Mouse (Mus musculus) limb, embryonic 11.5 days (tissue): ENCODE measurements at regions not wholly inside any gene's neighbourhood (a gene's known extent, or its start where the extent isn't known, plus 50 kb on each side); places are given as distances from the start of the nearest gene placed in this dataset.
A peak's percentile ranks its signal among the peaks of the same experiment; 100 is the strongest.

Experiments
- ATAC-seq: fragments of 200-750 bp; cut with Nextera tagmentation; 2 replicates; pipeline ENCODE4 v1.8.0; 2017; ENCODE audit warnings: low read depth; ENCODE audit not compliant: insufficient number of reproducible peaks, low FRiP score, low TSS enrichment
- DNase-seq: peaks from one replicate; pipeline ENCODE4 v3.0.0-alpha.2; 2015; ENCODE audit warnings: low spot score
- H3K27ac ChIP-seq: fragments of 300-500 bp; sonication (generic); replicated peaks from 2 replicates; pipeline ENCODE4 v1.5.1; 2014; ENCODE audit warnings: low read depth, mild to moderate bottlenecking, low read length
- H3K27me3 ChIP-seq: fragments of 300-500 bp; sonication (generic); 2 replicates; pipeline ENCODE4 v1.6.1; 2014; ENCODE audit warnings: mild to moderate bottlenecking, low read length, mixed read lengths; ENCODE audit not compliant: control insufficient read depth, insufficient read depth
- H3K36me3 ChIP-seq: fragments of 300-500 bp; sonication (generic); 2 replicates; pipeline ENCODE4 v1.6.1; 2014; ENCODE audit warnings: mild to moderate bottlenecking, low read length, moderate library complexity, mixed read lengths; ENCODE audit not compliant: control insufficient read depth, insufficient read depth
- H3K4me1 ChIP-seq: fragments of 300-500 bp; sonication (generic); 2 replicates; pipeline ENCODE4 v1.6.1; 2014; ENCODE audit warnings: low read length, mixed read lengths; ENCODE audit not compliant: control insufficient read depth, insufficient read depth
- H3K4me2 ChIP-seq: fragments of 300-500 bp; sonication (generic); 2 replicates; pipeline ENCODE4 v1.6.1; 2014; ENCODE audit warnings: low read depth, mild to moderate bottlenecking, moderate library complexity; ENCODE audit not compliant: severe bottlenecking
- H3K4me3 ChIP-seq: fragments of 300-500 bp; sonication (generic); 2 replicates; pipeline ENCODE4 v1.5.1; 2014; ENCODE audit warnings: low read depth, low read length
- H3K9ac ChIP-seq: fragments of 300-500 bp; sonication (generic); 2 replicates; pipeline ENCODE4 v1.6.1; 2014; ENCODE audit warnings: mild to moderate bottlenecking, low read length
- H3K9me3 ChIP-seq: fragments of 300-500 bp; sonication (generic); 2 replicates; pipeline ENCODE4 v1.6.1; 2016; ENCODE audit warnings: low read length; ENCODE audit not compliant: control insufficient read depth
- WGBS: fragments of 180-500 bp; shearing (Covaris S2); extraction: QIAGEN DNeasy Blood & Tissue Kit; methylation state at CpG from one replicate; pipeline ENCODE4 v1.1.7; 2014; 5-methylcytosine and 5-hydroxymethylcytosine counted together

DNA sequence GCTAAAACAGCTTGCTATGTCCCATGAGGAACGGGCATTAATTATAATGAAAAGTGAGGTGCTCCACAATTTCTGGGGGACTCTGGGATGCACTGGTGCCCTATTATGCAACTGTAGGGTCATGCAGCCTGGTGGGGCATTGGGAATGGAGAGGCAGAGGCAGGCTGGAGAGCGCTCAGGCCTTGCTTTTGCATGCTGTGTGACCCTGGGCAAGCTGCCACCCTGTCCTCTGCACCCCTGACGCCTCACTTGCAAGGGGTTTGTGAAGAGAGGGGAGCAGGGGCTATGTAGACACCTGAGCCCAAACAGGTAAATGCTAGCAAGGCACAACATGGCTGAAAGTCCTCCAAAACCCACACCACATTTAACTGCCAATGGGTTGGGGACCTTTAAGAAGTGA lies 142.8 kb downstream of the Kif26a start:
- WGBS = 75% methylated on average over 3 of the region's 3 CpGs
- no peak overlapping the region for H3K9ac ChIP-seq
- H3K9me3 ChIP-seq = no peaks in the 10 kb centered on the region
- H3K27me3 ChIP-seq = no peaks in the 10 kb centered on the region
- no peaks in the 10 kb centered on the region for H3K36me3 ChIP-seq
- ATAC-seq (no peak), DNase-seq (no peak)
- H3K27ac ChIP-seq = no peak overlapping the region
- H3K4me3 ChIP-seq = no peak overlapping the region
- peaks cover 6% of the 10 kb centered on the region; the same call in 1 of the 2 replicates for H3K4me1 ChIP-seq
- no peak overlapping the region for H3K4me2 ChIP-seq

- H3K27ac ChIP-seq = no peak overlapping the region
- no peak for ATAC-seq
- 93% methylated on average over 9 of the region's 9 CpGs for WGBS
- H3K36me3 ChIP-seq = no peaks in the 10 kb centered on the region
- no peak for DNase-seq
- H3K4me1 ChIP-seq = peaks cover 6% of the 10 kb centered on the region; the same call in 1 of the 2 replicates
- H3K9me3 ChIP-seq = no peaks in the 10 kb centered on the region
- H3K9ac ChIP-seq = no peak overlapping the region
- H3K27me3 ChIP-seq = no peaks in the 10 kb centered on the region
- H3K4me3 ChIP-seq = no peak overlapping the region
- no peak overlapping the region; the same call in 1 of the 2 replicates for H3K4me2 ChIP-seq
These were observed 144.3 kb downstream of the Kif26a start for GRCm38 (mm10) chr12:112290299-112290698.

DNA sequence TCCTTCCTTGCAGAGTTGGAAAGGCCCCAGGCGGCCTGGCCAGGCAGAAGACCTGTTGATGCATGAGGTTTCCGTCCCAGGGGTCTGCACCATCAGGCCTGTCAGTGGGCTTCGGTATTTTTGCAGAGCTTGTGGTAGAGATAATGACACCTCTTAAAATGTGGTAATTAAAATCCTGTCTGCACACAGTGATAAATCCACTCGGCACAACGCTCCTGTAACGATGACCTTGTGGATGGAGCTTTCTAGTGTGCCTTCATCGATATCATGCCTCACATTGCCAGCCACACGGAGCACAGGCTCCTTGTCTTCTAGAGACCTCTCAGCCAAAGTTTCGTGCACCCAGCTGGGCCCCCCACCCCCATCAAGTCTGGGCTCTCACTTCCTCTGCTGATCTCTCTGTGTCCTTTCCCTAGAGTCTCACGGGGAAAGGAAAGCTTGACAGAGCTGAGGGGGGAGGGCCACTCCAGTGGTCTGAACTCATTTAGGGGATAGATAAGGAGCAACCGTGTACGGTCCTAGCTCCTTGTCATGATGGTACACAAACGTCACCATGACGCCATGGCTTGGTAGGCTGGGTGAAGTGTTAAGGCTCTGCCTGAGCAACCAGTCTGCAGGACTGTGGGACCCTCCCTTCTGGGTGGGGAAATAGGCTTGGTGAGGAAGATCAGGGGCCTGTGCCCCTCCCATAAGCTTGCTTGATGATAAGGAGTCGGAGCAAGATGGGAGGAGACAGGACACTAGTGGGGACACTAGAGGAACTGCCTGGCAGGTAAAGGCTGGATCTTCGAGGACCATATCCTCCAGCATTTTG lies 145.9 kb downstream of the Kif26a start:
- no peak overlapping the region for H3K27ac ChIP-seq
- H3K27me3 ChIP-seq = no peaks in the 10 kb centered on the region
- no peaks in the 10 kb centered on the region for H3K9me3 ChIP-seq
- no peak overlapping the region for H3K4me3 ChIP-seq
- no peak overlapping the region for H3K9ac ChIP-seq
- DNase-seq = no peak
- H3K36me3 ChIP-seq = no peaks in the 10 kb centered on the region
- H3K4me1 ChIP-seq = peaks cover 6% of the 10 kb centered on the region; the same call in 1 of the 2 replicates
- H3K4me2 ChIP-seq = no peak overlapping the region
- 0 out of 2 replicates have a peak, but pooled peaks have one; percentile 36 for ATAC-seq
- 62% methylated on average over 16 of the region's 16 CpGs for WGBS

GRCm38 (mm10) chr12:112293105-112293504 lies 147.1 kb downstream of the Kif26a start:
- peaks cover 6% of the 10 kb centered on the region; the same call in 1 of the 2 replicates for H3K4me1 ChIP-seq
- H3K27ac ChIP-seq = no peak overlapping the region
- H3K4me3 ChIP-seq = no peak overlapping the region
- no peaks in the 10 kb centered on the region for H3K36me3 ChIP-seq
- 53% methylated on average over 13 of the region's 13 CpGs for WGBS
- H3K9ac ChIP-seq = no peak overlapping the region
- ATAC-seq = no peak
- H3K4me2 ChIP-seq = no peak overlapping the region
- DNase-seq = no peak
- H3K9me3 ChIP-seq = no peaks in the 10 kb centered on the region
- H3K27me3 ChIP-seq = no peaks in the 10 kb centered on the region

DNA sequence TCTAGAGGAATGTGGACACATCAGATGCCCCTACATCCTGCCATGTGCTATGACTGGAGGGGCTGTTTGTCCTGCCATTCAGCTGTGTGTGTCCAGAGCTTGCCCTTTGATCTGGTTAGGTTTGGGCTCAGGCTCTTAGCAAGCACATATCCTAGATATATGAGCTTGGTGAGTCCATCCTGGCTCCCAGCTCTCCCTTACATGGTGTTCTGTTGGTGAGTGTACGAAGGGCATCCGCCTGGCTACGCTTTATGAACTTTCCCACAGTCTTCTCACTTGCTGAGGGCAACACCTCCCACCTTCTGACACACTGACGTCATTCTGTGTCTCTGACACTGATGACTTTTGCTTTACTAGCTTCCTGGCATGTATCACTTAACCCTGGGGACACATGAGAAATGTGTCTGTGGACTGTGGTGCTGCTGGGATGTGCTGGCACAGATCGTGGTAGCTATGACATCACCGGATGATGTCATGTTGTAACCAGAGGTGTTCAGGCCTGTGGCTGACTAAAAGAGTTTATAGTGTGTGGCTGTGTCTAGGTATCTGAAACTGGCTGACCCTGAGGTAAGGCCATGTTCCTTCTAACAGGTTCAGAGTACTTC lies 149.4 kb downstream of the Kif26a start:
- ATAC-seq = no peak

GRCm38 (mm10) chr12:112298521-112298920 lies 152.5 kb downstream of the Kif26a start:
- H3K36me3 ChIP-seq = no peaks in the 10 kb centered on the region
- ATAC-seq (no peak), DNase-seq (no peak)
- no peak overlapping the region for H3K27ac ChIP-seq
- no peak overlapping the region for H3K4me3 ChIP-seq
- H3K4me2 ChIP-seq = no peak overlapping the region
- no peak overlapping the region for H3K9ac ChIP-seq
- peaks cover 16% of the 10 kb centered on the region for H3K4me1 ChIP-seq
- H3K9me3 ChIP-seq = no peaks in the 10 kb centered on the region
- no peaks in the 10 kb centered on the region for H3K27me3 ChIP-seq
- 91% methylated on average over 8 of the region's 8 CpGs for WGBS

More for the DNA sequence above, 149.4 kb downstream of the Kif26a start:
- Histone ChIP-seq H3K9me3 (no peaks in the 10 kb centered on the region), H3K27ac (no peak overlapping the region), H3K27me3 (no peaks in the 10 kb centered on the region), H3K4me3 (no peak overlapping the region), H3K36me3 (no peaks in the 10 kb centered on the region), H3K4me2 (no peak overlapping the region), H3K9ac (no peak overlapping the region), H3K4me1 (peaks cover 6% of the 10 kb centered on the region)
- DNase-seq = no peak
- WGBS = 83% methylated on average over 6 of the region's 6 CpGs

- no peaks in the 10 kb centered on the region for H3K27me3 ChIP-seq
These were observed 153.1 kb downstream of the Kif26a start for GRCm38 (mm10) chr12:112299089-112299488.

DNA sequence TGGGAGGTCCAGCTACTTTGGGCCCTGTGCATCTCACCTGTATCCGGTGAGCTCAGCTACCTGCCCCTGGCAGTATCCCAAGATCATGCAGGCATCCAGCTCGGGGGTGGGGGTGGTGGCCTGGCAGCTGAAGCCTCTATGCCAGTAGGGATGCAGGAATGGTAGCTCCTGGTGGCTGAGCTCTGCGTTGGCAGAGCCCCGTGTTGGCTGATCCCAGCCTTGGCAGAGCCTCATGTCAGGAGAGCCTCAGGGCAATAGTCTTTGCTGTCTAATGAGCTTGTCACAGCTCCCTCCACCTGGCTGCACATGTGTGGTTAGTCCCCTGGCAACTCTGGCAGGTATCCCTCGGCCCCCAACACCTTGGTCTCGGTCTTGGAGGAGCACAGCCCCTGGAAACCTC lies 153.6 kb downstream of the Kif26a start:
- H3K36me3 ChIP-seq = no peaks in the 10 kb centered on the region
- H3K27me3 ChIP-seq = no peaks in the 10 kb centered on the region
- DNase-seq = no peak
- H3K4me1 ChIP-seq = peaks cover 14% of the 10 kb centered on the region
- no peak overlapping the region for H3K9ac ChIP-seq
- no peak for ATAC-seq
- no peak overlapping the region for H3K4me2 ChIP-seq
- no peaks in the 10 kb centered on the region for H3K9me3 ChIP-seq
- no peak overlapping the region for H3K27ac ChIP-seq
- 74% methylated on average over 6 of the region's 6 CpGs for WGBS
- H3K4me3 ChIP-seq = no peak overlapping the region

More at GRCm38 (mm10) chr12:112299089-112299488, 153.1 kb downstream of the Kif26a start:
- no peak overlapping the region for H3K4me2 ChIP-seq
- H3K9ac ChIP-seq = no peak overlapping the region
- H3K4me1 ChIP-seq = peaks cover 14% of the 10 kb centered on the region
- no peak for ATAC-seq
- no peaks in the 10 kb centered on the region for H3K9me3 ChIP-seq
- no peaks in the 10 kb centered on the region for H3K36me3 ChIP-seq
- H3K27ac ChIP-seq = no peak overlapping the region
- H3K4me3 ChIP-seq = no peak overlapping the region
- WGBS = 66% methylated on average over 5 of the region's 5 CpGs
- no peak for DNase-seq
